Mouse (Mus musculus): ENCODE results near the gene Myh14. TPM values are rescaled to one million over a fixed set of nuclear protein-coding genes. Genes with fewer than 3 reads are reported as not detected.

Myh14 gene
- polyA plus RNA-seq, 1 experiment from 2014 or later, result 2.5 TPM

DNA sequence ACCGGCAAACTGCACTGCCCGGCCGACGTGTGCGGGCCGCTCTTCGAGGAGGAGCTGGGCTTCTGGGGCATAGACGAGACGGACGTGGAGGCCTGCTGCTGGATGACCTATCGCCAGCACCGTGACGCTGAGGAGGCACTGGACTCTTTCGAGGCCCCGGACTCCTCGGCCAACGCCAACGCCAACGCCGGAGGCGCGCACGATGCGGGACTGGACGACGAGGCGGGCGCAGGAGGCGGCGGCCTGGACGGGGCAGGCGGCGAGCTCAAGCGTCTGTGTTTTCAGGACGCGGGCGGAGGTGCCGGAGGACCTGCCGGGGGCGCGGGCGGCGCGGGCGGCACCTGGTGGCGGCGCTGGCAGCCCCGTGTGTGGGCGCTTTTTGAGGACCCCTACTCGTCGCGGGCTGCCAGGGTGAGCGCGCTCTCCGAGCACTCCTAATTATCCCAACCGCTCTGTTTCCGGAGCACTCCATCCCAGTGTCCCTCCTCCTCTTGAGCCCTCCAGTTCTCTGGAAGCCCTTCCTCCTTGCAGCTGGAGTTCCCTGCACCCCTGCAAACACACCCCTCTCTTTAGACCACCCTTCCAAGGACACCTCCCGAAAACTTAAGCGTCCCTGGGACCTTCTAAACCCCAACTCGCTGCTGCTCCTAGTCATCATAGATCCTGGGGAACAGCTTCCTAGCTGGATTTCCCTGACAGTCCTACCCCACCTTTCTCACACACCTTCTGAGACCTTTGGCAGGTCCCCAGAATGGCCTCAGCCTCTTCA is 79.1 kb downstream of the Myh14 start:
- ATAC-seq (replicated peaks; ENCODE audit: low FRiP score, low read depth) (no peak), DNase-seq (ENCODE audit: low spot score) (no peak)
- no peak for TF ChIP-seq CTCF (IDR thresholded peaks at IDR 0.05; ENCODE audit: low read depth)
- peak overlapping the region; percentile 91 for H3K4me2 ChIP-seq (ENCODE audit: low read length)
- peak overlapping the region; percentile 50 for H3K4me3 ChIP-seq (replicated peaks; ENCODE audit: low read depth, low read length)
- no peaks in the 10 kb centered on the region for H3K9me3 ChIP-seq (replicated peaks; ENCODE audit: low read length)
- no peak overlapping the region for H3K27ac ChIP-seq
- under 1% methylated on average over 47 of the region's 60 CpGs for WGBS
- H3K4me1 ChIP-seq (replicated peaks; ENCODE audit: insufficient read depth, low read length), result peaks cover 3% of the 10 kb centered on the region; the same call in 1 of the 2 replicates
- peaks cover 55% of the 10 kb centered on the region for H3K27me3 ChIP-seq (ENCODE audit: insufficient read depth, low read length)
- H3K9ac ChIP-seq (ENCODE audit: low read depth, low read length), result peak overlapping the region; percentile 35; the same call in 1 of the 2 replicates
- H3K36me3 ChIP-seq (ENCODE audit: insufficient read depth, low read length), result no peaks in the 10 kb centered on the region

- peak within 1 kb of the TSS; percentile 35; the same call in 1 of the 2 replicates for H3K9ac ChIP-seq (ENCODE audit: low read depth, low read length)
- under 1% methylated on average over 76 of the region's 80 CpGs for WGBS
- H3K4me1 ChIP-seq (replicated peaks; ENCODE audit: insufficient read depth, low read length), result peaks cover 3% of the 10 kb centered on the region; the same call in 1 of the 2 replicates
- no peaks in the 10 kb centered on the region for H3K36me3 ChIP-seq (ENCODE audit: insufficient read depth, low read length)
- no peaks in the 10 kb centered on the region for H3K9me3 ChIP-seq (replicated peaks; ENCODE audit: low read length)
- H3K4me2 ChIP-seq (ENCODE audit: low read length), result peak within 1 kb of the TSS; percentile 91
- peak within 1 kb of the TSS; percentile 50 for H3K4me3 ChIP-seq (replicated peaks; ENCODE audit: low read depth, low read length)
- no peak for TF ChIP-seq CTCF (IDR thresholded peaks at IDR 0.05; ENCODE audit: low read depth)
- ATAC-seq (replicated peaks; ENCODE audit: low FRiP score, low read depth), result peak; percentile 95
- H3K27ac ChIP-seq, result no peak within 1 kb of the TSS
- H3K27me3 ChIP-seq (ENCODE audit: insufficient read depth, low read length), result peaks cover 61% of the 10 kb centered on the region
- DNase-seq (ENCODE audit: low spot score), result peak; percentile 96
Measured at GRCm38 (mm10) chr7:44590402-44591347, 80.0 kb downstream of the Myh14 start, which contains the start of gene Kcnc3. TSS of gene Kcnc3 (plus strand) at chr7:44590664.

DNA sequence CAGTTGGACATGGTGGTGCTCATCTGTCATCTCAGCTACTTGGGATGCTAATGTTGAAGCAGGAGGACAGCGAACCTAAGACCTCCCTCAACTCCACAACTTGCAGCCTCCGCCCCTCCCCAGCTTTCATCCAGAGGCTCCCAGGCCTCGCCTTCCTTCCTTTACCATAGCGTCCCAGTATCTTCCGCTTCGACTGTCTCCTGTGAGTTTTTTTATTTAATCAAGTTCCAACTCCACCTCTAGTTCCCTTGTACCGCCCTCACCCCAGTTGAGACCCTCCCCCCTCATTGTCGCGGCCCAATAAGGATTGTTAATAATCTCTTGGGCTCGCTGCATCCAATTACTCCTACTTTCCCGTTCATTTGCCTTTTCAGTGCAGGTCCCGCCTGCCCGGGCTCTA is 80.7 kb downstream of the Myh14 start:
- DNase-seq (ENCODE audit: low spot score) (no peak), ATAC-seq (replicated peaks; ENCODE audit: low FRiP score, low read depth) (no peak)
- WGBS, result 3% methylated on average over 13 of the region's 13 CpGs
- H3K9me3 ChIP-seq (replicated peaks; ENCODE audit: low read length), result no peaks in the 10 kb centered on the region
- H3K4me1 ChIP-seq (replicated peaks; ENCODE audit: insufficient read depth, low read length), result peaks cover 3% of the 10 kb centered on the region; the same call in 1 of the 2 replicates
- no peak for TF ChIP-seq CTCF (IDR thresholded peaks at IDR 0.05; ENCODE audit: low read depth)
- H3K9ac ChIP-seq (ENCODE audit: low read depth, low read length), result no peak overlapping the region
- no peak overlapping the region for H3K27ac ChIP-seq
- no peaks in the 10 kb centered on the region for H3K36me3 ChIP-seq (ENCODE audit: insufficient read depth, low read length)
- 0 out of 2 replicates have a peak overlapping the region, but pooled peaks have one; percentile 50 for H3K4me3 ChIP-seq (replicated peaks; ENCODE audit: low read depth, low read length)
- peak overlapping the region; percentile 91; the same call in 1 of the 2 replicates for H3K4me2 ChIP-seq (ENCODE audit: low read length)
- peaks cover 61% of the 10 kb centered on the region for H3K27me3 ChIP-seq (ENCODE audit: insufficient read depth, low read length)

DNA sequence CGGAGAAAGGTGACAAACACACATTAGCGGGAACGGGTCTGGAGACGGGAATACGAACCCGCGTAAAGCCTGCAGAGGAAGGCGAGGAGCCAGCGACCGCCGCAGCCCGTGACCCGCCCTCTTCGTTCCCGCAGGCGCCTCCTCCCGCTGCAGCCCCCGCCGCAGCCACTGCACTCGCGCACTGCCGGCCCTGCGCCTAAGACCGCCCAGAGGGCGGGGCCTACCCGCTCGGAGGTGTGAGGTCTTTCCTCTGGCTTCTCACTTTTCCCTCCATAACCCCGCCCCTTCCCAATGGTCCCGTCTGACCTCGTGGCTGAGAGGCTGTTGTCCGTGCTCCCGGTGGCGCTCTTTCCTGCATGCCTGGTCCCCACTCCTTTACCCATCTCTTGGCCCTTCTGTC is 81.5 kb downstream of the Myh14 start:
- no peak for TF ChIP-seq CTCF (IDR thresholded peaks at IDR 0.05; ENCODE audit: low read depth)

DNA sequence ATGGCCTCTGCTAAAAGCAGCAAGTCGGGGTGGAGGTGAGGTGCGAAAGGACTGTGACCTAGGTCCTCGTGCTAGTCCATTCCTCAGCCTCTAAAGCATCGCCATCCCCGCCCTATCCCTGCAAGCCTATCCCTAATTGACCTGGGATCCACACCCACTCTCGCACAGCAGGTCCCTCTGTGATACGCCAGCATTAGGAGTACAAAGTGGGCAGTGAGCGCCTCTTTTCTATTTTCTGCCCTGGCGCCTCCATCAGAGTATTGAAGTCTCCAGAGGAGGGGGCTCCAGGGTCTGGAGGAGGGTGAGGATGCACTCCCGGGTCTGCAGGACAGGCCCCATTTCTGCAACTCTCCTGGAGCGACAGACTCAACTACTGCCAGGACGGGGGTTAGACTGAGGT is 82.3 kb downstream of the Myh14 start:
- Histone ChIP-seq H3K4me3 (replicated peaks; ENCODE audit: low read depth, low read length) (no peak overlapping the region), H3K27ac (no peak overlapping the region), H3K4me2 (ENCODE audit: low read length) (peak overlapping the region; percentile 91), H3K4me1 (replicated peaks; ENCODE audit: insufficient read depth, low read length) (peaks cover 3% of the 10 kb centered on the region; the same call in 1 of the 2 replicates), H3K9ac (ENCODE audit: low read depth, low read length) (no peak overlapping the region), H3K27me3 (ENCODE audit: insufficient read depth, low read length) (peaks cover 57% of the 10 kb centered on the region), H3K36me3 (ENCODE audit: insufficient read depth, low read length) (no peaks in the 10 kb centered on the region), H3K9me3 (replicated peaks; ENCODE audit: low read length) (no peaks in the 10 kb centered on the region)
- ATAC-seq (replicated peaks; ENCODE audit: low FRiP score, low read depth) (no peak), DNase-seq (ENCODE audit: low spot score) (no peak)
- 3% methylated on average over 12 of the region's 12 CpGs for WGBS
- TF ChIP-seq CTCF (IDR thresholded peaks at IDR 0.05; ENCODE audit: low read depth), result no peak

More for the DNA sequence above, 81.5 kb downstream of the Myh14 start:
- Histone ChIP-seq H3K9me3 (replicated peaks; ENCODE audit: low read length) (no peaks in the 10 kb centered on the region), H3K4me3 (replicated peaks; ENCODE audit: low read depth, low read length) (peak overlapping the region; percentile 31), H3K36me3 (ENCODE audit: insufficient read depth, low read length) (no peaks in the 10 kb centered on the region), H3K27me3 (ENCODE audit: insufficient read depth, low read length) (peaks cover 61% of the 10 kb centered on the region), H3K4me2 (ENCODE audit: low read length) (peak overlapping the region; percentile 91), H3K9ac (ENCODE audit: low read depth, low read length) (0 out of 2 replicates have a peak overlapping the region, but pooled peaks have one; percentile 23), H3K27ac (no peak overlapping the region), H3K4me1 (replicated peaks; ENCODE audit: insufficient read depth, low read length) (peaks cover 3% of the 10 kb centered on the region; the same call in 1 of the 2 replicates)
- peak; percentile 30 for ATAC-seq (replicated peaks; ENCODE audit: low FRiP score, low read depth)
- WGBS, result under 1% methylated on average over 32 of the region's 33 CpGs
- DNase-seq (ENCODE audit: low spot score), result peak; percentile 67

GRCm38 (mm10) chr7:44587676-44588075 is 83.0 kb downstream of the Myh14 start:
- Histone ChIP-seq H3K36me3 (ENCODE audit: insufficient read depth, low read length) (no peaks in the 10 kb centered on the region), H3K9ac (ENCODE audit: low read depth, low read length) (no peak overlapping the region), H3K9me3 (replicated peaks; ENCODE audit: low read length) (no peaks in the 10 kb centered on the region), H3K27me3 (ENCODE audit: insufficient read depth, low read length) (peaks cover 50% of the 10 kb centered on the region), H3K4me1 (replicated peaks; ENCODE audit: insufficient read depth, low read length) (peaks cover 3% of the 10 kb centered on the region; the same call in 1 of the 2 replicates), H3K4me2 (ENCODE audit: low read length) (no peak overlapping the region), H3K4me3 (replicated peaks; ENCODE audit: low read depth, low read length) (no peak overlapping the region), H3K27ac (no peak overlapping the region)
- DNase-seq (ENCODE audit: low spot score) (no peak), ATAC-seq (replicated peaks; ENCODE audit: low FRiP score, low read depth) (no peak)
- no peak for TF ChIP-seq CTCF (IDR thresholded peaks at IDR 0.05; ENCODE audit: low read depth)
- WGBS, result 38% methylated on average over 6 of the region's 6 CpGs
